Mouse (Mus musculus) midbrain, embryonic 16.5 days (tissue): ENCODE results near the gene Plxna4. TPM values are rescaled to one million over a fixed set of nuclear protein-coding genes. Genes with fewer than 3 reads are reported as not detected.

Experiments used
- ATAC-seq: fragments of 200-750 bp; cut with Nextera tagmentation; 2 replicates; pipeline ENCODE4 v1.8.0; 2017; ENCODE audit warnings: moderate TSS enrichment
- H3K27ac ChIP-seq: fragments of 300-500 bp; sonication (generic); 2 replicates; pipeline ENCODE4 v1.5.1; 2014; ENCODE audit warnings: mild to moderate bottlenecking, low read length, mixed read lengths
- H3K27me3 ChIP-seq: fragments of 300-500 bp; sonication (generic); 2 replicates; pipeline ENCODE4 v1.6.1; 2014; ENCODE audit warnings: low read depth, low read length, mixed read lengths; ENCODE audit not compliant: control insufficient read depth, insufficient read depth
- H3K36me3 ChIP-seq: fragments of 300-500 bp; sonication (generic); 2 replicates; pipeline ENCODE4 v1.6.1; 2014; ENCODE audit warnings: mild to moderate bottlenecking, low read length, moderate library complexity, mixed read lengths; ENCODE audit not compliant: control insufficient read depth, insufficient read depth
- H3K4me1 ChIP-seq: fragments of 300-500 bp; sonication (generic); 2 replicates; pipeline ENCODE4 v1.6.1; 2014; ENCODE audit warnings: mild to moderate bottlenecking, low read length, mixed read lengths; ENCODE audit not compliant: control insufficient read depth, insufficient read depth
- H3K4me2 ChIP-seq: fragments of 300-500 bp; sonication (generic); 2 replicates; pipeline ENCODE4 v1.6.1; 2014; ENCODE audit warnings: mild to moderate bottlenecking, low read length, mixed read lengths
- H3K4me3 ChIP-seq: fragments of 300-500 bp; sonication (generic); 2 replicates; pipeline ENCODE4 v1.5.1; 2014; ENCODE audit warnings: low read depth, mild to moderate bottlenecking, low read length, moderate library complexity, mixed read lengths
- H3K9ac ChIP-seq: fragments of 300-500 bp; sonication (generic); 2 replicates; pipeline ENCODE4 v1.6.1; 2014; ENCODE audit warnings: low read depth, low read length, mixed read lengths
- H3K9me3 ChIP-seq: fragments of 300-500 bp; sonication (generic); replicated peaks from 2 replicates; pipeline ENCODE4 v1.6.1; 2014; ENCODE audit warnings: mild to moderate bottlenecking, low read length, mixed read lengths; ENCODE audit not compliant: control insufficient read depth, poor library complexity, severe bottlenecking
- WGBS: fragments of 180-500 bp; shearing (Covaris S2); extraction: QIAGEN DNeasy Blood & Tissue Kit; methylation state at CpG from one replicate; pipeline ENCODE4 v1.1.7; 2014; 5-methylcytosine and 5-hydroxymethylcytosine counted together
- polyA plus RNA-seq: library from polyadenylated mRNA; unstranded; fragments of >200 nt; fragmentation: Nextera tagmentation; extraction: Ambion mirVana; gene quantifications from 2 replicates; pipeline ENCODE4 v1.2.1, GENCODE M21; 2015

Plxna4 gene
- polyA plus RNA-seq, 1 experiment from 2014 or later, result 11.7 TPM

GRCm38 (mm10) chr6:32437219-32437618 lies 150.8 kb downstream of the Plxna4 start:
- no peak overlapping the region for H3K4me2 ChIP-seq
- no peaks in the 10 kb centered on the region; the same call in 1 of the 2 replicates for H3K4me1 ChIP-seq
- no peaks in the 10 kb centered on the region for H3K27me3 ChIP-seq
- no peak overlapping the region for H3K27ac ChIP-seq
- H3K9me3 ChIP-seq, result no peaks in the 10 kb centered on the region
- no peaks in the 10 kb centered on the region for H3K36me3 ChIP-seq
- WGBS, result 72% methylated on average over 6 of the region's 6 CpGs
- no peak overlapping the region for H3K9ac ChIP-seq
- no peak for ATAC-seq
- no peak overlapping the region for H3K4me3 ChIP-seq

- Histone ChIP-seq H3K4me3 (no peak overlapping the region), H3K4me2 (no peak overlapping the region), H3K9me3 (no peaks in the 10 kb centered on the region), H3K9ac (no peak overlapping the region), H3K36me3 (no peaks in the 10 kb centered on the region), H3K27me3 (no peaks in the 10 kb centered on the region), H3K4me1 (no peaks in the 10 kb centered on the region), H3K27ac (no peak overlapping the region)
- 94% methylated on average over 2 of the region's 2 CpGs for WGBS
- ATAC-seq, result no peak
These were observed 164.9 kb downstream of the Plxna4 start for GRCm38 (mm10) chr6:32423124-32423523.

GRCm38 (mm10) chr6:32420610-32421009 lies 167.4 kb downstream of the Plxna4 start:
- Histone ChIP-seq H3K9me3 (no peaks in the 10 kb centered on the region), H3K4me1 (no peaks in the 10 kb centered on the region), H3K27ac (no peak overlapping the region), H3K4me3 (no peak overlapping the region), H3K9ac (no peak overlapping the region), H3K4me2 (no peak overlapping the region), H3K36me3 (no peaks in the 10 kb centered on the region), H3K27me3 (no peaks in the 10 kb centered on the region)
- WGBS, result 88% methylated on average over 3 of the region's 3 CpGs
- no peak for ATAC-seq

- ATAC-seq, result no peak
- Histone ChIP-seq H3K9ac (no peak overlapping the region), H3K4me1 (peaks cover 5% of the 10 kb centered on the region; the same call in 1 of the 2 replicates), H3K27me3 (no peaks in the 10 kb centered on the region), H3K4me2 (no peak overlapping the region), H3K9me3 (no peaks in the 10 kb centered on the region), H3K27ac (no peak overlapping the region), H3K36me3 (no peaks in the 10 kb centered on the region), H3K4me3 (no peak overlapping the region)
- 91% methylated on average over 4 of the region's 4 CpGs for WGBS
These were observed 170.6 kb downstream of the Plxna4 start for GRCm38 (mm10) chr6:32417351-32417750.

GRCm38 (mm10) chr6:32411325-32411724 lies 176.7 kb downstream of the Plxna4 start:
- H3K4me3 ChIP-seq, result no peak overlapping the region
- H3K4me1 ChIP-seq, result peaks cover 6% of the 10 kb centered on the region; the same call in 1 of the 2 replicates
- H3K9me3 ChIP-seq, result no peaks in the 10 kb centered on the region
- 85% methylated on average over 5 of the region's 5 CpGs for WGBS
- no peaks in the 10 kb centered on the region for H3K36me3 ChIP-seq
- H3K27me3 ChIP-seq, result no peaks in the 10 kb centered on the region
- ATAC-seq, result no peak
- no peak overlapping the region for H3K27ac ChIP-seq
- H3K9ac ChIP-seq, result no peak overlapping the region; the same call in 1 of the 2 replicates
- no peak overlapping the region for H3K4me2 ChIP-seq

GRCm38 (mm10) chr6:32409625-32410024 lies 178.4 kb downstream of the Plxna4 start:
- Histone ChIP-seq H3K4me3 (no peak overlapping the region), H3K27ac (no peak overlapping the region), H3K4me1 (peaks cover 6% of the 10 kb centered on the region; the same call in 1 of the 2 replicates), H3K27me3 (no peaks in the 10 kb centered on the region), H3K4me2 (no peak overlapping the region), H3K9ac (no peak overlapping the region), H3K36me3 (no peaks in the 10 kb centered on the region), H3K9me3 (no peaks in the 10 kb centered on the region)
- WGBS, result 21% methylated on average over 1 of the region's 1 CpGs
- ATAC-seq, result no peak

- Histone ChIP-seq H3K4me2 (no peak overlapping the region), H3K4me1 (peaks cover 6% of the 10 kb centered on the region), H3K27ac (no peak overlapping the region), H3K4me3 (no peak overlapping the region), H3K9ac (no peak overlapping the region), H3K36me3 (no peaks in the 10 kb centered on the region), H3K27me3 (no peaks in the 10 kb centered on the region), H3K9me3 (no peaks in the 10 kb centered on the region)
- 31% methylated on average over 8 of the region's 8 CpGs for WGBS
- ATAC-seq, result no peak; the same call in 1 of the 2 replicates
These were observed 180.3 kb downstream of the Plxna4 start for GRCm38 (mm10) chr6:32407574-32408185.

- ATAC-seq, result no peak
- 72% methylated on average over 20 of the region's 20 CpGs for WGBS
These were observed 181.5 kb downstream of the Plxna4 start for GRCm38 (mm10) chr6:32406316-32407095.

More at GRCm38 (mm10) chr6:32406316-32407095, 181.5 kb downstream of the Plxna4 start:
- peaks cover 2% of the 10 kb centered on the region; the same call in 1 of the 2 replicates for H3K4me1 ChIP-seq
- no peak overlapping the region for H3K27ac ChIP-seq
- peak overlapping the region; percentile 13; the same call in 1 of the 2 replicates for H3K4me2 ChIP-seq
- no peaks in the 10 kb centered on the region for H3K9me3 ChIP-seq
- H3K9ac ChIP-seq, result no peak overlapping the region
- no peak overlapping the region for H3K4me3 ChIP-seq
- H3K36me3 ChIP-seq, result no peaks in the 10 kb centered on the region
- H3K27me3 ChIP-seq, result no peaks in the 10 kb centered on the region
